In the genomic region with DNA sequence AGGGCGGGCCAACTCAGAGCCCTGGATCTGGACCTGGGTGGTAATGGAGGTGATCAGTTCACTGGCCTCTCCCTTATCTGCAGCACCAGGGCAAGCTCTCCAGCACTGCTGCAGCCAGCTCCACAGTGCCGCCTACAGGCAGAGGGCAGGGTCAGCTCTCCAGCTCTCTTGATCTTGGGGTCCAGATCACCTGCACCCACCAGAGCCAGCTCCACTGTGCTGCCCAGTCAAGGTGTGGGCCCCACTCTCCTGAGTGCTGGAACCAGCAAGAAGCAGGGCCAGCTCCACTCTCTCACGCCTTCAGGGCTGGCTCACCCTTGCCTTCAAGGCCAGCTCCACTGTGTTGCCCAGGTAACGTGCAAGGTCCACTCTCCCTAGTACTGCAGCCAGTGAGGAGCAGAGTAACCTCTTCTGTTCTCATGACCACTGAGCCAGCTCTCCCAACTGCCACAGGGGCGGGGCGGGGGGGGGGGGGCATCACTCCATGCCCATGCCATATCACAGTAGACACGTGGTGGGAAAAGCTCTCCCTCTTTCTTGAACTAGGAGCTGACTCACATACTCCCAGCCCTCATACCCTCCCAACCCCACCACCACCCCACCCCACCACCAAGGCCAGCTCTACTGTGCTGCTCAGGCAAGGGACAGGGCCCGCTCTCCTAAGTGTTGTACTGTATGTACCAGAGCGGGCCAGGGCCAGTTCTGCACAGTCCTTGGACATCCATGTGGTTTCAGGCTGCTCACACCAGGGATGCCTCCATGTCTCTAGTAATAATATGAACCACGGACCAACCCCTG, we compare ENCODE assay signal across 9 mouse cellular contexts. TPM values are rescaled to one million over a fixed set of nuclear protein-coding genes. Genes with fewer than 3 reads are reported as not detected.
DNase-seq lines count a peak whose midpoint lies in the region; ATAC-seq and TF ChIP-seq lines count a peak whose summit lies in the region.
"Had no signal": no experiment of that assay in that cellular context is flagged by ENCODE, and none has a peak within 500 bp of the region (broad histone marks: within the 10 kb centered on the region; RNA-seq: fewer than 3 reads in every experiment).

No protein-coding gene starts in this region.

- no peaks in the 10 kb centered on the region for H3K79me2 ChIP-seq in C2C12 (ENCODE audit: control insufficient read depth, insufficient read depth)

- no peaks in the 10 kb centered on the region for H3K79me3 ChIP-seq in C2C12 (ENCODE audit: low read depth)

- H3K36me3 ChIP-seq in forebrain, postnatal 0 days (ENCODE audit: insufficient read depth), result no peaks in the 10 kb centered on the region
- no peaks in the 10 kb centered on the region for H3K36me3 ChIP-seq in forebrain, embryonic 14.5 days (ENCODE audit: control insufficient read depth, insufficient read depth, low read length)
- H3K36me3 ChIP-seq in C2C12 (ENCODE audit: control insufficient read depth, insufficient read depth), result no peaks in the 10 kb centered on the region

- H3K9ac ChIP-seq in forebrain, postnatal 0 days, result no peak overlapping the region
- no peak overlapping the region for H3K9ac ChIP-seq in forebrain, embryonic 14.5 days (ENCODE audit: low read length)

- H3K27me3 ChIP-seq in forebrain, postnatal 0 days (ENCODE audit: insufficient read depth, low read length), result no peaks in the 10 kb centered on the region
- no peaks in the 10 kb centered on the region for H3K27me3 ChIP-seq in forebrain, embryonic 14.5 days (replicated peaks; ENCODE audit: control insufficient read depth, insufficient read depth, low read length)
- no peaks in the 10 kb centered on the region for H3K27me3 ChIP-seq in C2C12 (ENCODE audit: control insufficient read depth, insufficient read depth, insufficient read length)

- H3K27ac ChIP-seq in forebrain, postnatal 0 days (ENCODE audit: low read depth, low read length), result no peak overlapping the region
- H3K27ac ChIP-seq in forebrain, embryonic 14.5 days (ENCODE audit: low read depth, low read length), result no peak overlapping the region
- H3K27ac ChIP-seq: macrophage had no signal

- no peak overlapping the region for H3K4me2 ChIP-seq in forebrain, postnatal 0 days (ENCODE audit: low read depth)
- no peak overlapping the region for H3K4me2 ChIP-seq in forebrain, embryonic 14.5 days (ENCODE audit: low read length)

- H3K4me1 ChIP-seq in forebrain, postnatal 0 days (ENCODE audit: insufficient read depth), result no peaks in the 10 kb centered on the region
- no peaks in the 10 kb centered on the region for H3K4me1 ChIP-seq in forebrain, embryonic 14.5 days (ENCODE audit: control insufficient read depth, insufficient read depth, low read length)

- no peak for ATAC-seq in forebrain, postnatal 0 days
- no peak for ATAC-seq in forebrain, embryonic 14.5 days
- ATAC-seq in megakaryocyte progenitor cell, adult 5-6 weeks (replicated peaks; ENCODE audit: poor library complexity), result peak; percentile 81

- no peak for DNase-seq in forebrain, postnatal 0 days
- no peak for DNase-seq in forebrain, embryonic 14.5 days (ENCODE audit: low spot score)
- DNase-seq in c-Kit-positive CD71-positive TER-119-negative erythroid progenitor cells, embryonic 14.5 days (ENCODE audit: low read depth), result peak; percentile 8
- DNase-seq in kidney, adult 18-20 months, result peak; percentile 43
- DNase-seq in left cerebral cortex, adult 11 months (ENCODE audit: low spot score), result no peak
- no peak for DNase-seq in gastrocnemius, adult 18-20 months (ENCODE audit: low spot score)

- H3K4me3 ChIP-seq in forebrain, postnatal 0 days (ENCODE audit: low read depth, low read length), result no peak overlapping the region
- no peak overlapping the region for H3K4me3 ChIP-seq in forebrain, embryonic 14.5 days (ENCODE audit: low read depth, low read length)
- H3K4me3 ChIP-seq in C2C12 (ENCODE audit: insufficient read depth, poor library complexity, severe bottlenecking), result no peak overlapping the region

- 77% methylated on average over 10 of the region's 10 CpGs for WGBS in forebrain, postnatal 0 days
- 70% methylated on average over 10 of the region's 10 CpGs for WGBS in forebrain, embryonic 14.5 days

- no peaks in the 10 kb centered on the region for H3K9me3 ChIP-seq in forebrain, postnatal 0 days (ENCODE audit: low read length)
- H3K9me3 ChIP-seq in forebrain, embryonic 14.5 days (replicated peaks; ENCODE audit: control insufficient read depth, low read length), result no peaks in the 10 kb centered on the region

- TF ChIP-seq CTCF in forebrain, postnatal 0 days (IDR thresholded peaks at IDR 0.05; ENCODE audit: low read depth), result peak; percentile 45
- TF ChIP-seq CTCF in C2C12 (IDR thresholded peaks at IDR 0.05; ENCODE audit: control insufficient read depth, insufficient read depth, insufficient read length), result peak; percentile 23

- no peak overlapping the region for H3ac ChIP-seq in C2C12 (ENCODE audit: control insufficient read depth, insufficient read length, low read depth)

TF ChIP-seq in C2C12, 6 proteins besides CTCF, POLR2A, EP300 and RAD21:
- TF ChIP-seq MYOD1 (IDR thresholded peaks at IDR 0.05; ENCODE audit: control insufficient read depth, insufficient read length, low read depth), result no peak
- no peak for TF ChIP-seq MAX (IDR thresholded peaks at IDR 0.05)
- TF ChIP-seq FOSL1 (IDR thresholded peaks at IDR 0.05; ENCODE audit: insufficient read depth, low read length, poor library complexity, severe bottlenecking), result no peak
- TF ChIP-seq MYOG (IDR thresholded peaks at IDR 0.05; ENCODE audit: control insufficient read depth, extremely low read depth, insufficient read length), result no peak
- no peak for TF ChIP-seq USF1 (IDR thresholded peaks at IDR 0.05; ENCODE audit: low read depth)
- TF ChIP-seq CEBPB (IDR thresholded peaks at IDR 0.05; ENCODE audit: low read depth), result no peak

RNA-seq across cellular contexts. Expression of gene Qdpr, which starts 30.0 kb away (rescaled TPM):
- 28.1 and 42.2 TPM in 2 replicates for total RNA-seq in forebrain, postnatal 0 days (2014; rRNA removed)
- polyA plus RNA-seq in forebrain, postnatal 0 days (2015; fragmentation: Nextera tagmentation; extraction: Ambion mirVana), result 125 and 129 TPM in 2 replicates
- 90.2 and 91.3 TPM in 2 replicates for polyA plus RNA-seq in forebrain, embryonic 14.5 days (2014; fragmentation: Nextera tagmentation; extraction: Ambion mirVana)
- 49.1 TPM for polyA plus RNA-seq in C2C12 (2012; fragmentation: generic; extraction: Trizol)
- 121 and 133 TPM in 2 replicates for total RNA-seq in megakaryocyte progenitor cell, adult 5-6 weeks (2015)
- total RNA-seq in megakaryocyte progenitor cell, adult 5-6 weeks (2017), result 39.5 and 52.2 TPM in 2 replicates
- 10 to 100 TPM; 45.7 to 50.0 TPM for total RNA-seq in gastrocnemius, adult 18-20 months (2021)

RNA-seq across cellular contexts. Expression of gene Clrn2, which starts 33.5 kb away (rescaled TPM):
- not detected in 2 replicates for total RNA-seq in forebrain, postnatal 0 days (2014; rRNA removed)
- not detected in 2 replicates for polyA plus RNA-seq in forebrain, postnatal 0 days (2015; fragmentation: Nextera tagmentation; extraction: Ambion mirVana)
- polyA plus RNA-seq in forebrain, embryonic 14.5 days (2014; fragmentation: Nextera tagmentation; extraction: Ambion mirVana), result not detected in 2 replicates
- not detected for polyA plus RNA-seq in C2C12 (2012; fragmentation: generic; extraction: Trizol)
- total RNA-seq in megakaryocyte progenitor cell, adult 5-6 weeks (2015), result not detected in 2 replicates
- total RNA-seq in megakaryocyte progenitor cell, adult 5-6 weeks (2017), result not detected in 2 replicates
- not detected for total RNA-seq in gastrocnemius, adult 18-20 months (2021)
- polyA plus RNA-seq: macrophage had no signal

Comparison
In these comparisons a context has a peak if more than half of its experiments do, and no peak if none do; other contexts are left out.
1. DNase-seq: peak in c-Kit-positive CD71-positive TER-119-negative erythroid progenitor cells, embryonic 14.5 days (single experiment) and kidney, adult 18-20 months (single experiment); none in forebrain, postnatal 0 days (single experiment), forebrain, embryonic 14.5 days (single experiment), left cerebral cortex, adult 11 months (single experiment) and gastrocnemius, adult 18-20 months (single experiment).